Mouse (Mus musculus) myocyte (in vitro differentiated cells): ENCODE data around the gene Cdk17. TPM values are rescaled to one million over a fixed set of nuclear protein-coding genes. Genes with fewer than 3 reads are reported as not detected.

ENCODE experiments used
- H3K27me3 ChIP-seq: one replicate; pipeline ENCODE4 v1.6.1; 2011; ENCODE audit not compliant: control insufficient read depth, insufficient read depth, insufficient read length
- H3K36me3 ChIP-seq: one replicate; pipeline ENCODE4 v1.6.1; 2011; ENCODE audit not compliant: control insufficient read depth, insufficient read depth
- H3K4me2 ChIP-seq: one replicate; pipeline ENCODE4 v1.6.1; 2011; ENCODE audit warnings: low read depth, control low read depth
- H3K4me3 ChIP-seq: one replicate; pipeline ENCODE4 v1.5.1; 2011; ENCODE audit warnings: mild to moderate bottlenecking, control low read depth, moderate library complexity
- H3K79me2 ChIP-seq: one replicate; pipeline ENCODE4 v1.6.1; 2011; ENCODE audit not compliant: control insufficient read depth, insufficient read depth
- H3ac ChIP-seq: one replicate; pipeline ENCODE4 v1.6.1; 2011; ENCODE audit not compliant: control insufficient read depth, insufficient read length
- CEBPB ChIP-seq: IDR thresholded peaks from 2 replicates; pipeline ENCODE4 v1.6.1; 2011; ENCODE audit warnings: mild to moderate bottlenecking, moderate library complexity; ENCODE audit not compliant: poor library complexity, insufficient read depth, severe bottlenecking
- E2F4 ChIP-seq: IDR thresholded peaks from one replicate; pipeline ENCODE4 v1.6.1; 2011; ENCODE audit warnings: mild to moderate bottlenecking, control low read depth, moderate library complexity; ENCODE audit not compliant: insufficient read depth
- MAX ChIP-seq: IDR thresholded peaks from one replicate; pipeline ENCODE4 v1.6.1; 2011; ENCODE audit warnings: low read depth, mild to moderate bottlenecking, control low read depth
- MYOD1 ChIP-seq, 3 experiments: IDR thresholded peaks; one replicate each; pipeline ENCODE4 v1.6.1; 2011; ENCODE audit warnings: control low read depth in 2 of 3, low read depth in 2 of 3, mild to moderate bottlenecking in 2 of 3, moderate library complexity in 1 of 3; ENCODE audit not compliant: insufficient read length in 2 of 3, control insufficient read depth in 1 of 3
- MYOG ChIP-seq, 3 experiments: IDR thresholded peaks; one replicate each; pipeline ENCODE4 v1.6.1; 2011; ENCODE audit warnings: control low read depth in 2 of 3, low read depth in 2 of 3, mild to moderate bottlenecking in 2 of 3; ENCODE audit not compliant: insufficient read length in 2 of 3, control insufficient read depth in 1 of 3, insufficient read depth in 1 of 3
- POLR2A ChIP-seq: IDR thresholded peaks from one replicate; pipeline ENCODE4 v1.6.1; 2011; ENCODE audit warnings: low read depth, mild to moderate bottlenecking, control low read depth, moderate library complexity; ENCODE audit not compliant: insufficient read length
- POLR2AphosphoS2 ChIP-seq: IDR thresholded peaks from one replicate; pipeline ENCODE4 v1.6.1; 2011; ENCODE audit warnings: low read depth, control low read depth; ENCODE audit not compliant: insufficient read length
- REST ChIP-seq: IDR thresholded peaks from one replicate; pipeline ENCODE4 v1.6.1; 2011; ENCODE audit warnings: mild to moderate bottlenecking, control low read depth, moderate library complexity; ENCODE audit not compliant: insufficient read depth, insufficient read length
- SRF ChIP-seq: IDR thresholded peaks from one replicate; pipeline ENCODE4 v1.6.1; 2011; ENCODE audit warnings: low read depth; ENCODE audit not compliant: control insufficient read depth, insufficient read length
- TCF12 ChIP-seq: IDR thresholded peaks from one replicate; pipeline ENCODE4 v1.6.1; 2011; ENCODE audit warnings: mild to moderate bottlenecking, control low read depth; ENCODE audit not compliant: poor library complexity, insufficient read depth, severe bottlenecking
- TCF3 ChIP-seq: IDR thresholded peaks from one replicate; pipeline ENCODE4 v1.6.1; 2011; ENCODE audit warnings: low read depth, control low read depth; ENCODE audit not compliant: insufficient read length
- USF1 ChIP-seq: IDR thresholded peaks from one replicate; pipeline ENCODE4 v1.6.1; 2011; ENCODE audit warnings: low read depth, mild to moderate bottlenecking, control low read depth, moderate library complexity
- polyA plus RNA-seq: library from polyadenylated mRNA; unstranded; fragments of >200 nt; fragmentation: generic; extraction: Trizol; gene quantifications from one replicate; pipeline ENCODE4 v1.2.1, GENCODE M21; 2012; ENCODE audit warnings: missing spikeins

Gene Cdk17
- polyA plus RNA-seq, 1 experiment, result 11.8 TPM

- H3K27me3 ChIP-seq, result no peaks in the 10 kb centered on the region
- H3K4me2 ChIP-seq, result no peak overlapping the region
- H3K4me3 ChIP-seq, result no peak overlapping the region
- H3ac ChIP-seq, result no peak overlapping the region
- no peaks in the 10 kb centered on the region for H3K79me2 ChIP-seq
- peaks cover 27% of the 10 kb centered on the region for H3K36me3 ChIP-seq
- TF ChIP-seq TCF3 (no peak), MAX (no peak), MYOD1 (IDR thresholded peaks at IDR 0.05; ENCODE audit: control insufficient read depth in 1 of 3, insufficient read length in 2 of 3, low read depth in 2 of 3) (no peak), POLR2AphosphoS2 (no peak), CEBPB (no peak), E2F4 (no peak), TCF12 (no peak), REST (no peak), POLR2A (no peak), SRF (no peak), MYOG (IDR thresholded peaks at IDR 0.05; ENCODE audit: control insufficient read depth in 1 of 3, insufficient read depth in 1 of 3, insufficient read length in 2 of 3, low read depth in 2 of 3) (no peak), USF1 (no peak)
These were observed 92.5 kb downstream of the Cdk17 start for GRCm38 (mm10) chr10:93253156-93253555.

GRCm38 (mm10) chr10:93255294-93255693 lies 94.6 kb downstream of the Cdk17 start:
- H3K27me3 ChIP-seq, result no peaks in the 10 kb centered on the region
- H3K36me3 ChIP-seq, result peaks cover 15% of the 10 kb centered on the region
- no peak overlapping the region for H3K4me3 ChIP-seq
- no peak overlapping the region for H3ac ChIP-seq
- TF ChIP-seq REST (no peak), SRF (no peak), POLR2AphosphoS2 (no peak), TCF3 (no peak), E2F4 (no peak), MAX (no peak), MYOD1 (IDR thresholded peaks at IDR 0.05; ENCODE audit: control insufficient read depth in 1 of 3, insufficient read length in 2 of 3, low read depth in 2 of 3) (no peak), TCF12 (no peak), CEBPB (no peak), MYOG (IDR thresholded peaks at IDR 0.05; ENCODE audit: control insufficient read depth in 1 of 3, insufficient read depth in 1 of 3, insufficient read length in 2 of 3, low read depth in 2 of 3) (no peak), USF1 (no peak), POLR2A (no peak)
- H3K79me2 ChIP-seq, result no peaks in the 10 kb centered on the region
- H3K4me2 ChIP-seq, result no peak overlapping the region

- H3K4me3 ChIP-seq, result no peak overlapping the region
- H3K79me2 ChIP-seq, result no peaks in the 10 kb centered on the region
- no peaks in the 10 kb centered on the region for H3K27me3 ChIP-seq
- H3ac ChIP-seq, result no peak overlapping the region
- peaks cover 13% of the 10 kb centered on the region for H3K36me3 ChIP-seq
- no peak overlapping the region for H3K4me2 ChIP-seq
- TF ChIP-seq CEBPB (no peak), MYOG (IDR thresholded peaks at IDR 0.05; ENCODE audit: control insufficient read depth in 1 of 3, insufficient read depth in 1 of 3, insufficient read length in 2 of 3, low read depth in 2 of 3) (no peak), SRF (no peak), POLR2AphosphoS2 (peak; percentile 25)
These were observed 99.2 kb downstream of the Cdk17 start for GRCm38 (mm10) chr10:93259826-93260225.

DNA sequence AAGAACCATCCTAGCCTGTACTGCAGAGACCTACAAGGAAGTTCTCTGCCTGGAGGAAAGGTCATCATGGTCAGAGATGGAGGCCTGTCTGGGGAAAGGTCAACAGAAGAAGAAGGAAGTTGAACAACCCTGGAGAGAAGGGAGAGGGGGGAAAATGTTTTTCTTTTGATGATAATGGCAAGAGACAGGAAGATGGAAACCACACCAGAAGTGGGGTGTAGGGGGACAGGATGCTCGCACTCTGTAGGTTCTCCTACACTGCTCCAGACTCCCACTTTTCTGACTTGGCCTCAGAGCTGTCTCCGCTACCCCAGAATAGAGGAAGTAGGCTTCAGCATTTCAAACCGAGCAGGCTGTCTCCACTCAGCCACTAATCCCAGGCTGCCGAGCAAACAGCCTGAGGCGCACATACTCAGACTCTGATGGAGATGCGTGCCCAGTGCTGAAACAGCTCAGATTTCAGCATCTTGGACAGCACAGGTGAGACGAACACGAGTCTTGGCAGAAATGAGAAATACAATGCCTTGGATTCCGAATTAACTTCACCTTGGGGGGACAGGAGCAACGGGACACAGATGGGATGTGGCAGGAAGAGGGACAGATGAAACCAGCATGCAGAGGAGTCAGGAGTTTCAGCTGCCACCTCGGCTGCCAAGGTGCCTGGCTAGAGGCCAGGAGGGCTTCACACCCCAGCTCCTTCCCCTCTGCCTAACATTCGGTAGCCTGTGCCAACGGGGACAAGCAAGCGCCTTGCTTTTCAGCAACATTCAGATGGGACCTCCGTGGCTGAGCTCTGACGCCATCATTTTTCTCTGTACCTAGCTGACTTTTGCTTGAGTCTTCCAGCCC lies 100.7 kb downstream of the Cdk17 start:
- H3K36me3 ChIP-seq, result peaks cover 16% of the 10 kb centered on the region
- H3K4me2 ChIP-seq, result no peak overlapping the region
- H3K4me3 ChIP-seq, result no peak overlapping the region
- H3K27me3 ChIP-seq, result no peaks in the 10 kb centered on the region
- H3K79me2 ChIP-seq, result no peaks in the 10 kb centered on the region
- no peak overlapping the region for H3ac ChIP-seq
- no peak for TF ChIP-seq MAX
- TF ChIP-seq USF1, result no peak
- TF ChIP-seq SRF, result no peak
- TF ChIP-seq MYOD1 (IDR thresholded peaks at IDR 0.05; ENCODE audit: control insufficient read depth in 1 of 3, insufficient read length in 2 of 3, low read depth in 2 of 3), result peak in 1 of 3 experiments; percentile 17
- TF ChIP-seq MYOG (IDR thresholded peaks at IDR 0.05; ENCODE audit: control insufficient read depth in 1 of 3, insufficient read depth in 1 of 3, insufficient read length in 2 of 3, low read depth in 2 of 3), result peak in 1 of 3 experiments; percentile 37

DNA sequence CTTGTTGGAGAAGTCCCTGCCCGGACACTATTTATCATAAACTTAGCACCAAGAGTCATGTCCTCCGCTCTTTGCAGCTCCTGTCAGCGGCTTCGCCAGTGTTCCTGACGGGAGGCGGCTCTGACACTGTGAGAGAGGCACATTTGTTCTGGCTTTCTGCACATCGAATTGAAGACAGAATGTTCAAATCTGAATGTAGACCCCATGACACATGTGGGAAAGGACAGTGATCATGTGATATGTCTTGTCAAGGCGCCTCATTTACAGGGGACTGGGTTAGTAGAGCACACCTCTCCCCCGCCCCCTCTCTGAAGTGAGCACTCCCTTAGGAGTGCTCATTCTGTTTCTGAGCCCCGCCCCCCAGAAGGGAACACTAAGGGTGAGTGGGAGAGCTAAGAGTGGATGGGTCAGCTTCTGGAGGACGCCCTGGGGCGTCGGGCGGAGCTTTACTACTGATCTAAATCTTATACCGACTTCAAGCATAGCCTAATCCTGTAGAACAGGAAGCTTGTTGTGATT lies 101.4 kb downstream of the Cdk17 start:
- Histone ChIP-seq H3K36me3 (peaks cover 12% of the 10 kb centered on the region), H3K4me2 (no peak overlapping the region), H3ac (no peak overlapping the region), H3K79me2 (peaks cover 4% of the 10 kb centered on the region), H3K4me3 (no peak overlapping the region), H3K27me3 (no peaks in the 10 kb centered on the region)
- TF ChIP-seq USF1 (no peak), E2F4 (no peak), POLR2A (no peak), CEBPB (no peak), POLR2AphosphoS2 (no peak), TCF3 (no peak), MYOG (IDR thresholded peaks at IDR 0.05; ENCODE audit: control insufficient read depth in 1 of 3, insufficient read depth in 1 of 3, insufficient read length in 2 of 3, low read depth in 2 of 3) (no peak), MYOD1 (IDR thresholded peaks at IDR 0.05; ENCODE audit: control insufficient read depth in 1 of 3, insufficient read length in 2 of 3, low read depth in 2 of 3) (no peak), TCF12 (no peak), MAX (no peak), SRF (no peak), REST (no peak)
